Mouse (Mus musculus) ZHBTc4 (cell line): ENCODE measurements at regions not wholly inside any gene's neighbourhood (a gene's known extent, or its start where the extent isn't known, plus 50 kb on each side); places are given as distances from the start of the nearest gene placed in this dataset.

ENCODE experiments used
- DNase-seq: peaks from one replicate; pipeline ENCODE4 v3.0.0-alpha.2; 2011; ENCODE audit warnings: low read depth, low spot score

GRCm38 (mm10) chr4:54704696-54705095 lies 240.2 kb upstream of the Zfp462 start:
- DNase-seq, result no peak

- DNase-seq, result no peak
Observed at GRCm38 (mm10) chr4:54709751-54710150, 235.1 kb upstream of the Zfp462 start.

- DNase-seq, result no peak
Observed at GRCm38 (mm10) chr4:54712929-54713328, 231.9 kb upstream of the Zfp462 start.

- no peak for DNase-seq
Observed at GRCm38 (mm10) chr4:54714612-54715342, 230.1 kb upstream of the Zfp462 start.

GRCm38 (mm10) chr4:54718083-54718482 lies 226.8 kb upstream of the Zfp462 start:
- DNase-seq, result no peak

GRCm38 (mm10) chr4:54739001-54739400 lies 205.8 kb upstream of the Zfp462 start:
- DNase-seq, result no peak

- no peak for DNase-seq
Observed at GRCm38 (mm10) chr4:54751458-54751857, 193.4 kb upstream of the Zfp462 start.

- no peak for DNase-seq
Observed at GRCm38 (mm10) chr4:54756441-54756840, 188.4 kb upstream of the Zfp462 start.

- DNase-seq, result peak; percentile 45
Observed at GRCm38 (mm10) chr4:54757715-54758500, 186.9 kb upstream of the Zfp462 start.

GRCm38 (mm10) chr4:54758501-54758829 lies 186.4 kb upstream of the Zfp462 start:
- DNase-seq, result no peak

GRCm38 (mm10) chr4:54761257-54761656 lies 183.6 kb upstream of the Zfp462 start:
- DNase-seq, result no peak

GRCm38 (mm10) chr4:54765045-54765444 lies 179.8 kb upstream of the Zfp462 start:
- no peak for DNase-seq

GRCm38 (mm10) chr4:54767506-54768200 lies 177.2 kb upstream of the Zfp462 start:
- DNase-seq, result no peak

GRCm38 (mm10) chr4:54768836-54769235 lies 176.0 kb upstream of the Zfp462 start:
- DNase-seq, result no peak

- no peak for DNase-seq
Observed at GRCm38 (mm10) chr4:54774066-54774465, 170.8 kb upstream of the Zfp462 start.

- no peak for DNase-seq
Observed at GRCm38 (mm10) chr4:54774717-54775116, 170.1 kb upstream of the Zfp462 start.

GRCm38 (mm10) chr4:54780511-54780910 lies 164.3 kb upstream of the Zfp462 start:
- peak; percentile 76 for DNase-seq

- no peak for DNase-seq
Observed at GRCm38 (mm10) chr4:54791217-54791742, 153.6 kb upstream of the Zfp462 start.

GRCm38 (mm10) chr4:54793857-54794256 lies 151.0 kb upstream of the Zfp462 start:
- no peak for DNase-seq

GRCm38 (mm10) chr4:54795246-54795645 lies 149.6 kb upstream of the Zfp462 start:
- no peak for DNase-seq

- DNase-seq, result no peak
Observed at GRCm38 (mm10) chr4:54798523-54798922, 146.3 kb upstream of the Zfp462 start.

GRCm38 (mm10) chr4:54811163-54811562 lies 133.7 kb upstream of the Zfp462 start:
- DNase-seq, result no peak
